20 mouse cellular contexts compared by ENCODE assay signal in genomic region chr2:32246741-32247140, GRCm38 (mm10). TPM values are rescaled to one million over a fixed set of nuclear protein-coding genes. Genes with fewer than 3 reads are reported as not detected.
DNase-seq lines count a peak whose midpoint lies in the region; TF ChIP-seq lines count a peak whose summit lies in the region.
"Had no signal": no experiment of that assay in that cellular context is flagged by ENCODE, and none has a peak within 500 bp of the region (broad histone marks: within the 10 kb centered on the region; RNA-seq: fewer than 3 reads in every experiment).

No protein-coding gene starts in this region.

- peaks cover 9% of the 10 kb centered on the region for H3K36me3 ChIP-seq in testis, adult 2 months (ENCODE audit: control insufficient read depth, insufficient read depth, low read length)

- TF ChIP-seq CTCF in gastrocnemius, adult 2 months (IDR thresholded peaks at IDR 0.05) = no peak
- TF ChIP-seq CTCF in testis, adult 2 months (IDR thresholded peaks at IDR 0.05; ENCODE audit: control insufficient read depth, insufficient read depth, insufficient replicate concordance, low read depth, low read length) = no peak

- no peak for TF ChIP-seq POLR2A in testis, adult 2 months (IDR thresholded peaks at IDR 0.05; ENCODE audit: control insufficient read depth, low read depth, low read length)

- intact Hi-C loops in gastrocnemius, adult 2 months (cut with DNase I) = no loop called here

- peak; percentile 60 for DNase-seq in adrenal gland, postnatal 14 days
- no peak for DNase-seq in adrenal gland, adult 8-10 months
- peak; percentile 23 for DNase-seq in gastrocnemius, adult 2 months
- DNase-seq in gastrocnemius, adult 8-10 months (ENCODE audit: low spot score in 2 of 2) = no peak
- DNase-seq in testis, postnatal 10 days (ENCODE audit: low spot score) = no peak
- DNase-seq in heart, adult 9 months (ENCODE audit: low spot score in 2 of 2) = no peak
- DNase-seq: cerebellum, adult 11 months; cerebellum, adult 8-10 months; cerebellum, postnatal 14 days; forebrain, postnatal 0 days; gastrocnemius, postnatal 36 days; heart, adult 11 months; heart, postnatal 14 days; kidney, adult 11 months had no signal

- peaks cover 14% of the 10 kb centered on the region for H3K4me1 ChIP-seq in testis, adult 2 months (ENCODE audit: control insufficient read depth, insufficient read depth, low read length)
- H3K4me1 ChIP-seq: forebrain, embryonic 13.5 days; heart, embryonic 15.5 days; hindbrain, embryonic 13.5 days had no signal

- H3K4me3 ChIP-seq in gastrocnemius, adult 2 months = no peak overlapping the region
- H3K4me3 ChIP-seq in testis, adult 2 months (ENCODE audit: control insufficient read depth, low read depth, low read length) = no peak overlapping the region
- H3K4me3 ChIP-seq: forebrain, embryonic 13.5 days; heart, embryonic 15.5 days; hindbrain, embryonic 13.5 days had no signal

- peak overlapping the region; percentile 20; the same call in 1 of the 2 replicates for H3K27ac ChIP-seq in gastrocnemius, adult 2 months
- peak overlapping the region; percentile 35; the same call in 1 of the 2 replicates for H3K27ac ChIP-seq in testis, adult 2 months (ENCODE audit: control insufficient read depth, insufficient read depth, low read depth, low read length)
- H3K27ac ChIP-seq: forebrain, embryonic 13.5 days; heart, embryonic 15.5 days; hindbrain, embryonic 13.5 days; hindbrain, postnatal 0 days had no signal

- H3K27me3 ChIP-seq in testis, adult 2 months (ENCODE audit: control insufficient read depth, insufficient read depth, low read length) = no peaks in the 10 kb centered on the region
- H3K27me3 ChIP-seq: CH12.LX; forebrain, embryonic 13.5 days; heart, embryonic 15.5 days; hindbrain, embryonic 13.5 days had no signal

RNA-seq across cellular contexts. Expression of gene Pomt1, which starts 10.4 kb away (rescaled TPM):
- total RNA-seq in adrenal gland, postnatal 14 days (2021) = 29.2 and 32.4 TPM in 2 replicates
- total RNA-seq in adrenal gland, adult 8-10 months (2022) = 10 to 100 TPM; 33.1 to 46.2 (median 38.4) TPM
- total RNA-seq in gastrocnemius, adult 2 months (2021) = 10 to 100 TPM; 11.5 TPM
- total RNA-seq in gastrocnemius, adult 8-10 months (2022) = 10 to 100 TPM in 3 of 4 experiments, 1 to 10 TPM in 1; 10.0 to 12.5 (median 11.9) TPM
- polyA plus RNA-seq in testis, adult 2 months (2012; rRNA removed) = 185 and 204 TPM in 2 replicates

RNA-seq across cellular contexts. Expression of gene Uck1, which starts 13.2 kb away (rescaled TPM):
- 132 and 137 TPM in 2 replicates for total RNA-seq in adrenal gland, postnatal 14 days (2021)
- total RNA-seq in adrenal gland, adult 8-10 months (2022) = 100 to 1,000 TPM; 114 to 126 (median 125) TPM
- total RNA-seq in gastrocnemius, adult 2 months (2021) = 10 to 100 TPM in 1 of 2 experiments, 1 to 10 TPM in 1; 9.8 to 12.9 TPM
- 10 to 100 TPM; 10.1 to 10.9 (median 10.7) TPM for total RNA-seq in gastrocnemius, adult 8-10 months (2022)
- 23.5 and 24.5 TPM in 2 replicates for polyA plus RNA-seq in testis, adult 2 months (2012; rRNA removed)

RNA-seq across cellular contexts. Expression of gene Golga2, which starts 40.4 kb away (rescaled TPM):
- 69.4 and 72.8 TPM in 2 replicates for total RNA-seq in adrenal gland, postnatal 14 days (2021)
- total RNA-seq in adrenal gland, adult 8-10 months (2022) = 10 to 100 TPM; 68.4 to 97.0 (median 84.9) TPM
- total RNA-seq in gastrocnemius, adult 2 months (2021) = 10 to 100 TPM; 56.0 to 62.9 TPM
- 10 to 100 TPM; 50.1 to 62.3 (median 53.8) TPM for total RNA-seq in gastrocnemius, adult 8-10 months (2022)
- 36.0 and 36.7 TPM in 2 replicates for polyA plus RNA-seq in testis, adult 2 months (2012; rRNA removed)

RNA-seq across cellular contexts. Expression of gene Swi5, which starts 41.1 kb away (rescaled TPM):
- total RNA-seq in adrenal gland, postnatal 14 days (2021) = 251 and 254 TPM in 2 replicates
- total RNA-seq in adrenal gland, adult 8-10 months (2022) = 100 to 1,000 TPM; 263 to 285 (median 273) TPM
- total RNA-seq in gastrocnemius, adult 2 months (2021) = 100 to 1,000 TPM; 118 to 175 TPM
- total RNA-seq in gastrocnemius, adult 8-10 months (2022) = 100 to 1,000 TPM; 137 to 150 (median 140) TPM
- polyA plus RNA-seq in testis, adult 2 months (2012; rRNA removed) = 381 and 421 TPM in 2 replicates

Comparison
In these comparisons a context has a peak if more than half of its experiments do, and no peak if none do; other contexts are left out.
1. DNase-seq: peak in adrenal gland, postnatal 14 days (single experiment) and gastrocnemius, adult 2 months (single experiment); none in adrenal gland, adult 8-10 months (single experiment), gastrocnemius, adult 8-10 months (0 of 2), testis, postnatal 10 days (single experiment) and heart, adult 9 months (0 of 2).